Mouse (Mus musculus): ENCODE data around the gene Negr1. TPM values are rescaled to one million over a fixed set of nuclear protein-coding genes. Genes with fewer than 3 reads are reported as not detected.

Gene Negr1
- total RNA-seq, 2 experiments from 2014 or later = 284 to 293 TPM

GRCm38 (mm10) chr3:156772057-156772456, 210.5 kb downstream of the Negr1 start:
- DNase-seq (ENCODE audit: extremely low spot score in 1 of 2, low spot score in 2 of 2) = no peak
- intact Hi-C loops (cut with DNase I) = no loop called here

GRCm38 (mm10) chr3:156784309-156784852, 222.8 kb downstream of the Negr1 start:
- intact Hi-C loops (cut with DNase I) = no loop called here
- no peak for DNase-seq (ENCODE audit: extremely low spot score in 1 of 2, low spot score in 2 of 2)

- intact Hi-C loops (cut with DNase I) = no loop called here
- no peak for DNase-seq (ENCODE audit: extremely low spot score in 1 of 2, low spot score in 2 of 2)
These were observed 224.8 kb downstream of the Negr1 start for GRCm38 (mm10) chr3:156786355-156786754.

GRCm38 (mm10) chr3:156791234-156791633, 229.6 kb downstream of the Negr1 start:
- intact Hi-C loops (cut with DNase I) = loop anchor here (10.0 kb wide), 1 partner anchor 226 kb away; the partner anchor contains the start of gene Negr1
- no peak for DNase-seq (ENCODE audit: extremely low spot score in 1 of 2, low spot score in 2 of 2)

GRCm38 (mm10) chr3:156792743-156793142, 231.1 kb downstream of the Negr1 start:
- no peak for DNase-seq (ENCODE audit: extremely low spot score in 1 of 2, low spot score in 2 of 2)
- intact Hi-C loops (cut with DNase I) = loop anchor here (10.0 kb wide), 1 partner anchor 228 kb away; the partner anchor contains the start of gene Negr1

- DNase-seq (ENCODE audit: extremely low spot score in 1 of 2, low spot score in 2 of 2) = no peak
- intact Hi-C loops (cut with DNase I) = loop anchor here (10.0 kb wide), 1 partner anchor 229 kb away; the partner anchor contains the start of gene Negr1
These were observed 232.5 kb downstream of the Negr1 start for GRCm38 (mm10) chr3:156794091-156794490.

- no peak for DNase-seq (ENCODE audit: extremely low spot score in 1 of 2, low spot score in 2 of 2)
- intact Hi-C loops (cut with DNase I) = loop anchor here (10.0 kb wide), 1 partner anchor 230 kb away; the partner anchor contains the start of gene Negr1
These were observed 233.0 kb downstream of the Negr1 start for GRCm38 (mm10) chr3:156794610-156795009.

GRCm38 (mm10) chr3:156796061-156796691, 234.6 kb downstream of the Negr1 start:
- no peak for DNase-seq (ENCODE audit: extremely low spot score in 1 of 2, low spot score in 2 of 2)
- intact Hi-C loops (cut with DNase I) = loop anchor here (10.0 kb wide), 1 partner anchor 231 kb away; the partner anchor contains the start of gene Negr1

GRCm38 (mm10) chr3:156799228-156799627, 237.6 kb downstream of the Negr1 start:
- intact Hi-C loops (cut with DNase I) = loop anchor here (10.0 kb wide), 1 partner anchor 234 kb away; the partner anchor contains the start of gene Negr1
- no peak for DNase-seq (ENCODE audit: extremely low spot score in 1 of 2, low spot score in 2 of 2)

GRCm38 (mm10) chr3:156809836-156810235, 248.2 kb downstream of the Negr1 start:
- intact Hi-C loops (cut with DNase I) = no loop called here
- no peak for DNase-seq (ENCODE audit: extremely low spot score in 1 of 2, low spot score in 2 of 2)

- intact Hi-C loops (cut with DNase I) = no loop called here
- no peak for DNase-seq (ENCODE audit: extremely low spot score in 1 of 2, low spot score in 2 of 2)
These were observed 255.3 kb downstream of the Negr1 start for GRCm38 (mm10) chr3:156816938-156817337.

- DNase-seq (ENCODE audit: extremely low spot score in 1 of 2, low spot score in 2 of 2) = no peak
- intact Hi-C loops (cut with DNase I) = no loop called here
These were observed 255.9 kb downstream of the Negr1 start for GRCm38 (mm10) chr3:156817452-156817851.

GRCm38 (mm10) chr3:156823039-156823438, 261.4 kb downstream of the Negr1 start:
- intact Hi-C loops (cut with DNase I) = no loop called here
- DNase-seq (ENCODE audit: extremely low spot score in 1 of 2, low spot score in 2 of 2) = no peak

GRCm38 (mm10) chr3:156833920-156834319, 272.3 kb downstream of the Negr1 start:
- intact Hi-C loops (cut with DNase I) = no loop called here
- DNase-seq (ENCODE audit: extremely low spot score in 1 of 2, low spot score in 2 of 2) = no peak

GRCm38 (mm10) chr3:156838550-156838949, 277.0 kb downstream of the Negr1 start:
- no peak for DNase-seq (ENCODE audit: extremely low spot score in 1 of 2, low spot score in 2 of 2)
- intact Hi-C loops (cut with DNase I) = no loop called here

- intact Hi-C loops (cut with DNase I) = no loop called here
- DNase-seq (ENCODE audit: extremely low spot score in 1 of 2, low spot score in 2 of 2) = no peak
These were observed 286.8 kb downstream of the Negr1 start for GRCm38 (mm10) chr3:156848385-156848784.

GRCm38 (mm10) chr3:156851921-156852320, 290.3 kb downstream of the Negr1 start:
- DNase-seq (ENCODE audit: extremely low spot score in 1 of 2, low spot score in 2 of 2) = peak in 1 of 2 experiments; percentile 33
- intact Hi-C loops (cut with DNase I) = no loop called here

GRCm38 (mm10) chr3:156870239-156870921, 308.8 kb downstream of the Negr1 start:
- intact Hi-C loops (cut with DNase I) = no loop called here

GRCm38 (mm10) chr3:156870922-156871257, 309.3 kb downstream of the Negr1 start:
- intact Hi-C loops (cut with DNase I) = no loop called here
- DNase-seq (ENCODE audit: extremely low spot score in 1 of 2, low spot score in 2 of 2) = no peak

More at GRCm38 (mm10) chr3:156870239-156870921, 308.8 kb downstream of the Negr1 start:
- no peak for DNase-seq (ENCODE audit: extremely low spot score in 1 of 2, low spot score in 2 of 2)
